Mouse (Mus musculus) brain, embryonic 14.5 days (tissue): ENCODE data around the gene Apol9a. TPM values are rescaled to one million over a fixed set of nuclear protein-coding genes. Genes with fewer than 3 reads are reported as not detected.
"Not testable (repeated sequence)": the region's sequence is repeated elsewhere in the genome, so short reads cannot be mapped to it uniquely, and the experiment has no call there.

Source experiments
- DNase-seq: peaks from one replicate; pipeline ENCODE4 v3.0.0-alpha.2; 2011; ENCODE audit warnings: low read depth
- CTCF ChIP-seq: fragments of 200-500 bp; IDR thresholded peaks from 2 replicates; pipeline ENCODE4 v1.5.1; 2012; ENCODE audit warnings: inconsistent platforms, mild to moderate bottlenecking, moderate library complexity, borderline replicate concordance; ENCODE audit not compliant: insufficient read depth, insufficient read length; ENCODE audit errors: extremely low read depth
- polyA plus RNA-seq: library from polyadenylated mRNA; depleted of rRNA; stranded (reverse); fragments of >200 nt; gene quantifications from 2 replicates; pipeline ENCODE4 v1.2.3, GENCODE M21; 2012; rRNA removed

Apol9a gene
- polyA plus RNA-seq = 0.23 TPM in 1 of 2 replicates, not detected in the other

DNA sequence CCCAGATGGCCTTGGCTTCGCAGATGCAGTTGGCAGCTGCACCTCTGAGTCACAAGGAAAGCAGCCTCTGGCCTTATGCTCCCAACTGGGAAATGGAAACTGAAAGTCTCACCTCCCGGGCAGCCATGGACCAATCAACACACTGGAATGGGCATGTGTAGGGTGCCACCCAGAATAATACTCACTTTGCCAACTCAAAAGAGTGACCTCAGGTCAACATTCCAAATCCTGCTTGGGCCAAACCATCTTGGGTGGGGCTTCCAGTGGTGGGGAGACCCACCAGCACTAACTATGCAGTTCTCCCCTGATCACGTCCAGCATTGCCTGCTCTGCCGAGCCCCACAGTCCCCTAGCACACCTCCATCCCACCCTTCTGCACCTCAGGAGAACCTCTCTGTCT lies at the start of gene Apol9a:
Gene Apol9a (minus strand): TSS at position 101 of the 400 bp plus-strand sequence.
- not testable (repeated sequence) for DNase-seq

- TF ChIP-seq CTCF = peak; percentile 24; the same call in 1 of the 2 replicates
- DNase-seq = not testable (repeated sequence)
Observed at GRCm38 (mm10) chr15:77449927-77450326, 39.0 kb upstream of the Apol9a start.

- not testable (repeated sequence) for DNase-seq
Observed at GRCm38 (mm10) chr15:77447392-77447791, 36.5 kb upstream of the Apol9a start, which contains the start of gene Apol7b. Gene Apol7b (minus strand): TSS chr15:77447492.

- DNase-seq = not testable (repeated sequence)
Observed at GRCm38 (mm10) chr15:77445668-77446067, 34.7 kb upstream of the Apol9a start.

GRCm38 (mm10) chr15:77444746-77445145 lies 33.8 kb upstream of the Apol9a start:
- peak; percentile 53 for DNase-seq

GRCm38 (mm10) chr15:77428690-77429448 lies 17.9 kb upstream of the Apol9a start:
- DNase-seq = not testable (repeated sequence)

DNA sequence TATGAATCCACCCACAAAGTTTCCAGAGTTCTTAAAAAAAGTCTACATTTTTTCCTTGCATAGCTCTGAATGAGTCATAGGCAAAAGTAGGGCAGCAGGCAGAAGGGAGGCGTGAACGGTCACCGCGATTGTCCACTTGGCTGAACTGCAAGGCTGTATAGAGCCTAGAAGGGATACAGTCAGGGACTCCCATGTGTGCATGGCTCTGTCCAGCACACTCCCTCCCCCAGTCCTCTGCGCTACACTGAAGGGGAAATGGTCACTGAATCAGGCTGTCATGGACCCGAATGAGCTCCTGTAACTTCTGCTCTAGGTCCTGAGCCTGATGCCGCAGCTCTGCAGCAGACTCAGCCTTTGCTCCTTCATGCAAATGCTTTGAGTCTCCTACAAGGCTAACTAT lies 12.0 kb upstream of the Apol9a start:
- not testable (repeated sequence) for DNase-seq

DNA sequence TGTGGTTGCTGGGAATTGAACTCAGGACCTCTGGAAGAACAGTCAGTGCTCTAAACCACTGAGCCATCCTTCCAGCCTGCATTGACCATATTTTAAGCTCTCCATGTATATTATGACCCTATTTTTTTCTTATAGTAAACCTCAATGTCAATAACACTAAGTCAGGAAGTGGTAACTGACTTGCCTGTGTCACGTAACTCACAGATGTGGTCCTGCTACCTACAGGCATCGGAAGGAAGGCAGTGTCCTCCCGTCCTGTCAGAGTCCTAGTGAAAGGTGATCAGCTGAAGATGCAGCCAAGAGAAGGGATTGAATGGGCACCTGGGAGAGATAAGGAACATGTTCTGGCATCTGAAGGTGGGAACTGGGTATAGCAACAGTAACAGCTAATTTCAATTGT lies 8.7 kb upstream of the Apol9a start:
- DNase-seq = not testable (repeated sequence)

- DNase-seq = not testable (repeated sequence)
Observed at GRCm38 (mm10) chr15:77416655-77417333, 5.9 kb upstream of the Apol9a start.

DNA sequence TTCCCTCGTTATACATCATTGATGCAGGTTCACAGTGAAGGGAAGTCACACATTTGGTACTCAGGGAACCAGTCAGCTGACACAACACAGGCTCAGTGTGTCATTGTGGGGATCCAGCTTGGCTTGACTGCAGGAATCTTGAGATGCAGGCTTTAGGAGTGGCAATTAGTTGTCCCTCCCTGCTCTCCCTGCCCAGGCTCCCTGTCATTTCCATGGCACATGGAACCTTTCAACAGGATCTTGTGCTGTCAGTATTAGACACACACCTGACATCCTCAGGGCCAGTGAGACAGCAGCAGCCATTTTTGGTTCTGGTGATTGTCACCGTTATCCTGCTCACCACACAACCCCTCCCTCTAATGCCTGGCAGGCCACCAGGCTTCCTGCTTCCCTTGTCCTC lies 4.7 kb upstream of the Apol9a start:
- DNase-seq = not testable (repeated sequence)

DNA sequence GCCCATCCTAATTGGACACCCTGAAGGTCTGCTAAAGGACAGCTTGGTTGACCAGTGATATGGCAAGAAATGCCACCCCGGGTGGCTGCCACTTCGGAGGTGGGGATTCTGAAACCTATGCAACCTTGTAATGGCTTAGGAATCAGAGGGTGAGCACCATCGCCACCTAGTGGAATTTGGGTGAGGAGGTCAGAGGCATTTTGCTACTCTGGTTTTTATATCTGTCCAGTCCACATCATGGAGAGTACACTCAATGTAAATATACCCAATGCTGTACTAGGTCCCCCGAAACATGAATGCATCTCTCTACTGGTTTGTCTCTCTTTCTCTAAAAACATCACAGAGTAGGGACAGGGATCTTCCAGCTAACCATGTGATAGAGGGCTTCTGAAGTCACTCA lies 1.8 kb upstream of the Apol9a start:
- TF ChIP-seq CTCF = peak; percentile 41; the same call in 1 of the 2 replicates
- not testable (repeated sequence) for DNase-seq

DNA sequence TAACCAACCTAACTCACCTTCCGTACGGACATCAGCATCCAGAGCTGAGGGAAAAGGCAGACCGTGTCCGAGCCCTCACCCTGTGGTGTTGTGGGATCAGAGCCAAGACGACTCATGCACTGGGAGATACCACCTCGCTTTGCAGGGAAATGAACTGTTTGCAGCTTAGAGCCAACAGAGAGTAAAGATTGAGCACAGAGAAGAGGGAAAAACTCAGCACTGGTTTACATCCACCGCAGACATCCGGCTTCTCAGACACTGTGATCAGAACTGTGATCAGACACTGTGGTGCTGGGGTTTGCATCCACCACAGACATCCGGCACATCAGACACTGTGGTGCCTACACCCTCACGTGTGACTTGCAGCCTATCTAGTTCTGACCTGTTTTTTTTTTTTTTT lies 4.6 kb downstream of the Apol9a start:
- not testable (repeated sequence) for DNase-seq

DNA sequence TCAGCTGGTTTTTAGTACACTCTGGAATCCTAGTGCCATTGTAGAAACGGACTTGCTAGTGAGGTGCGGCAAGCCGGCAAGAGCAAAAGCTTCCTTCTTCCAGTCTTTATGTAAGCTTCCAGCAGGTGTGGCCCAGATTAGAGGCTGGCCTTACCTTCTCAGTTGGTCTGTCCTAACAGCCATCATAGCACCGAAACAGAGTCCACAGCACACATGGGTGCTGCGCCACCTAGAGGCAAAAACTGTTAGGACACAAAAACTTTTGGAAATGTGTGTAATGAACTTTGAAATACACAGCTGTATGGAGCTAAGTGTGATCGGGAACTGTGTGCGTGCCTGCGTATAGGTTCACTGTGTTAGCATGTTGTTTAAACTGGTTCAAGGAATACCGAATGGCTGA lies 11.9 kb downstream of the Apol9a start, which contains the start of gene Apol7a:
Gene Apol7a (minus strand): TSS at position 84 of the 400 bp plus-strand sequence.
- peak; percentile 2 for DNase-seq
- peak; percentile 35; the same call in 1 of the 2 replicates for TF ChIP-seq CTCF

GRCm38 (mm10) chr15:77397450-77398132 lies 13.3 kb downstream of the Apol9a start:
- not testable (repeated sequence) for DNase-seq

- DNase-seq = not testable (repeated sequence)
Observed at GRCm38 (mm10) chr15:77393832-77394231, 17.1 kb downstream of the Apol9a start.
